Mouse (Mus musculus) hindbrain, postnatal 0 days (tissue): ENCODE results near the gene Tnip3. TPM values are rescaled to one million over a fixed set of nuclear protein-coding genes. Genes with fewer than 3 reads are reported as not detected.

Experiments used
- ATAC-seq: fragments of 200-750 bp; cut with Nextera tagmentation; 2 replicates; pipeline ENCODE4 v1.8.0; 2017; ENCODE audit warnings: mild to moderate bottlenecking, moderate TSS enrichment, moderate library complexity
- DNase-seq: peaks from one replicate; pipeline ENCODE4 v3.0.0-alpha.2; 2015; ENCODE audit warnings: low spot score
- H3K27ac ChIP-seq: fragments of 300-500 bp; sonication (generic); 2 replicates; pipeline ENCODE4 v1.5.1; 2014; ENCODE audit warnings: mild to moderate bottlenecking
- H3K27me3 ChIP-seq: fragments of 300-500 bp; sonication (generic); 2 replicates; pipeline ENCODE4 v1.6.1; 2014; ENCODE audit warnings: low read length, mixed read lengths; ENCODE audit not compliant: insufficient read depth
- H3K36me3 ChIP-seq: fragments of 300-500 bp; sonication (generic); 2 replicates; pipeline ENCODE4 v1.6.1; 2014; ENCODE audit warnings: low read length, mixed read lengths; ENCODE audit not compliant: insufficient read depth
- H3K4me1 ChIP-seq: fragments of 300-500 bp; sonication (generic); 2 replicates; pipeline ENCODE4 v1.6.1; 2014; ENCODE audit warnings: antibody characterized with exemption, low read length, mixed read lengths; ENCODE audit not compliant: insufficient read depth
- H3K4me2 ChIP-seq: fragments of 300-500 bp; sonication (generic); 2 replicates; pipeline ENCODE4 v1.6.1; 2014; ENCODE audit warnings: low read depth, mild to moderate bottlenecking, low read length, moderate library complexity, mixed read lengths
- H3K4me3 ChIP-seq: fragments of 300-500 bp; sonication (generic); 2 replicates; pipeline ENCODE4 v1.5.1; 2014; ENCODE audit warnings: low read length
- H3K9ac ChIP-seq: fragments of 300-500 bp; sonication (generic); replicated peaks from 2 replicates; pipeline ENCODE4 v1.6.1; 2014; ENCODE audit warnings: mild to moderate bottlenecking, low read length, moderate library complexity, mixed read lengths
- H3K9me3 ChIP-seq: fragments of 300-500 bp; sonication (generic); 2 replicates; pipeline ENCODE4 v1.6.1; 2016; ENCODE audit warnings: low read length, mixed read lengths
- CTCF ChIP-seq: IDR thresholded peaks from 2 replicates; pipeline ENCODE4 v1.5.1; 2016; ENCODE audit warnings: antibody characterized with exemption, control low read depth, low read depth
- WGBS: fragments of 180-500 bp; shearing (Covaris S2); extraction: QIAGEN DNeasy Blood & Tissue Kit; methylation state at CpG from one replicate; pipeline ENCODE4 v1.1.7; 2014; 5-methylcytosine and 5-hydroxymethylcytosine counted together
- polyA plus RNA-seq: library from polyadenylated mRNA; unstranded; fragments of >200 nt; fragmentation: Nextera tagmentation; extraction: Ambion mirVana; gene quantifications from 2 replicates; pipeline ENCODE4 v1.2.1, GENCODE M21; 2015
- total RNA-seq: library from RNA; depleted of rRNA; stranded (reverse); fragments of >200 nt; gene quantifications from 2 replicates; pipeline ENCODE4 v1.2.3, GENCODE M21; 2014

Tnip3 gene
- total and polyA plus RNA-seq, 2 experiments from 2014 or later, result not detected

DNA sequence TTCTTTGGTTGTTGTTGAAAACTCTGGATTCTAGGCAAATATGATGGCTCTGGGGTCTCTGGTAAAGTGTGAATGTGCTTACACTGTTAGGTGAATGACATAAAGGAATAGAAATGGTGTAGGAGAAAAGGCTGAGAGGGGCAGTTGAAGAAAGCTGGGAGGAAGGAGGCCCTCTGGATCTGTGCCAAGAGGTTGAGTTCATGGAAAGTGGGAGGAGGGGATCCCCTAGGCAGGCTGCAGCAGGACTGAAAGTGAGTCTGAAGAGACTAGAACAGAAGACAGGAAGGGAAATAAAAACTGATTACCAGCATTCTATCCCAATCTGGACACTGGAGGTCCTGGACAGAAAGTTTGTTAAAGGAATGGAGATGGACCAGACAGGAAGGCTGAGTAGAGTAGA lies 117.3 kb downstream of the Tnip3 start:
- no peak for DNase-seq
- Histone ChIP-seq H3K9ac (no peak overlapping the region), H3K4me1 (no peaks in the 10 kb centered on the region), H3K9me3 (0 out of 2 replicates have a peak, but pooled peaks cover 3% of the 10 kb centered on the region), H3K27me3 (no peaks in the 10 kb centered on the region), H3K4me2 (no peak overlapping the region), H3K4me3 (no peak overlapping the region), H3K36me3 (no peaks in the 10 kb centered on the region), H3K27ac (no peak overlapping the region)
- ATAC-seq, result no peak
- TF ChIP-seq CTCF, result no peak

DNA sequence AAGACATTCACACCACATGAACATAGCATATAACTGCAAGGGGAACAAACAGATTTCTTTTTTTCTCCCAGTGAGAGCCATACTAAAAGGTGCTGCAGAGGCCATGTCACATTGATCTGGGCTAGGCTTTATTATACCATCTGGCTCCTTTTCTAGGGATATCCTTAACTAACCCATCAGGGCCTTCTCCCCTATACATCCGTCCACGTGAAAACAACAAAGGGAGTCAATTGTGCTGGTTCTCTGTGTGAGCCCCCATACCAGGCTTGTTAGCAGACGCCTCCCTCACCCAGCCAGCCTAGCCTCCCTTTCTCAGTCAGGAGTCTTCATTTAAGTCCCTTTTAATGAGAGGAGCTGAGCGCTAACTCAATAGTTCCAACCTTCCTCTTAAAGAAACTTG lies 119.0 kb downstream of the Tnip3 start:
- Histone ChIP-seq H3K36me3 (no peaks in the 10 kb centered on the region), H3K27me3 (no peaks in the 10 kb centered on the region), H3K9ac (no peak overlapping the region), H3K9me3 (0 out of 2 replicates have a peak, but pooled peaks cover 3% of the 10 kb centered on the region), H3K4me2 (no peak overlapping the region), H3K4me3 (no peak overlapping the region), H3K4me1 (no peaks in the 10 kb centered on the region), H3K27ac (no peak overlapping the region)
- TF ChIP-seq CTCF, result no peak
- DNase-seq (no peak), ATAC-seq (no peak)
- WGBS, result 53% methylated on average over 4 of the region's 4 CpGs

DNA sequence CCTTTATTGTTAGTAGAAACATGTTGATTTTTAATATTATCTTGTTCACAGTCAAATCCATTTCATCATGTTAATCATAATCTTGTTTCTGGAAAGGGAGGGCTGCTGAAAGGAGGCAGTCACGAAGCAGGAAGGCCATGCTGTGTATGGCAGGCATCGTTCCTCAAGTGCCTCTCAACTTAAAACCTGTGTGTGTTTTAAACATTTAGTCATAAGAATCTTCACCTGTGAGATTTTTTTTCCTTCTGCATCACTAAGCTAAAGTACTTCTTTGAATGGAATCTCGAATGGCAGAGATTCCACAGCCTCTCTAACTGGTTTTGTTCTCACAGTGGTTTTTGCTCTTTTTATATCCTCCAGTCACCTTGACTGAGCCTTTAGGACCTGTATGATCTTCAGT lies 121.3 kb downstream of the Tnip3 start:
- no peak overlapping the region for H3K9ac ChIP-seq
- H3K4me3 ChIP-seq, result no peak overlapping the region
- no peak overlapping the region for H3K4me2 ChIP-seq
- no peaks in the 10 kb centered on the region for H3K27me3 ChIP-seq
- H3K9me3 ChIP-seq, result no peaks in the 10 kb centered on the region
- H3K4me1 ChIP-seq, result no peaks in the 10 kb centered on the region
- TF ChIP-seq CTCF, result no peak
- DNase-seq, result no peak
- WGBS, result 78% methylated on average over 3 of the region's 3 CpGs
- ATAC-seq, result no peak
- H3K27ac ChIP-seq, result no peak overlapping the region
- no peaks in the 10 kb centered on the region for H3K36me3 ChIP-seq

DNA sequence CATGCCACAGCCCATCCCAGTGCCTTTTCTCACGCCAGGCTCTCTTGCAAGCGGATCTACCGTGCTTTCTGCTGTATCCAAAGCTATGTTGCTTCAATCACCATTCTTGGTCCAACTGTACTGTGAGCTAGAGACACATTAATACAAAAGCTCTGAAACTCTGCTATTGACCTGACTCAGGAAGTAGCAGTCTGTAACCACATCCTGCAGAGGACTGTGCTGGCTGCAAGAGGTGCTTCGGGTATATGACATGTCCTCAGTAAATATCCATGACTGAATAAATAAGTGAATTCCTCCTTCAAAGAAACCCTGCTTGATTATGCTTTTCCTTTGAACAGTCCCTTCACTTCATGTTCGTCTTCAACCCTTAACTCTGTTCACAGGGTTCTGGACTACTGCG lies 122.6 kb downstream of the Tnip3 start:
- H3K4me3 ChIP-seq, result no peak overlapping the region
- TF ChIP-seq CTCF, result no peak
- no peak overlapping the region for H3K4me2 ChIP-seq
- no peak overlapping the region for H3K27ac ChIP-seq
- H3K36me3 ChIP-seq, result no peaks in the 10 kb centered on the region
- no peaks in the 10 kb centered on the region for H3K27me3 ChIP-seq
- no peak overlapping the region for H3K9ac ChIP-seq
- no peak for DNase-seq
- WGBS, result 86% methylated on average over 6 of the region's 6 CpGs
- no peaks in the 10 kb centered on the region for H3K9me3 ChIP-seq
- H3K4me1 ChIP-seq, result no peaks in the 10 kb centered on the region
- no peak for ATAC-seq

DNA sequence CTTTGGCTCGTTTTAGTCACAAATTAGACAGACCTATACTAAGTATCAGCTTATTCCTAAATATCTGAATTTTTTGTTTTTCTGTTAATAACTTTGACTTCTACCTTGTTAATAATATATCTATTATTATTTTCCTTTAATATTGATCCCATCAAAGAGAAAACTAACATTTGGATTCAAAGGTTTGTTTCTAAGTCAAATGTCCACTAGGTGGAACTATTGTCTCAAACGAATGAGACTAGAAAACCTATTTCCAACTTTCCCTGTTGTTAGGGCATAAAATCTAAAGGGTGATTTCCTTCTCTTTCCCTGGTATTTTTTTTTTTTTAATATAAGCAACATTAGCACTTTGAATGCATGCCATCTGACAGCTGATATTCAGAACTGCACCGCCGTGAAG lies 126.3 kb downstream of the Tnip3 start:
- ATAC-seq (no peak), DNase-seq (peak; percentile 86)
- no peak overlapping the region for H3K4me2 ChIP-seq
- no peaks in the 10 kb centered on the region for H3K27me3 ChIP-seq
- no peak overlapping the region for H3K9ac ChIP-seq
- H3K36me3 ChIP-seq, result no peaks in the 10 kb centered on the region
- H3K9me3 ChIP-seq, result no peaks in the 10 kb centered on the region
- 18% methylated on average over 4 of the region's 4 CpGs for WGBS
- H3K4me1 ChIP-seq, result no peaks in the 10 kb centered on the region
- no peak overlapping the region for H3K4me3 ChIP-seq
- H3K27ac ChIP-seq, result no peak overlapping the region
- TF ChIP-seq CTCF, result peak; percentile 68

DNA sequence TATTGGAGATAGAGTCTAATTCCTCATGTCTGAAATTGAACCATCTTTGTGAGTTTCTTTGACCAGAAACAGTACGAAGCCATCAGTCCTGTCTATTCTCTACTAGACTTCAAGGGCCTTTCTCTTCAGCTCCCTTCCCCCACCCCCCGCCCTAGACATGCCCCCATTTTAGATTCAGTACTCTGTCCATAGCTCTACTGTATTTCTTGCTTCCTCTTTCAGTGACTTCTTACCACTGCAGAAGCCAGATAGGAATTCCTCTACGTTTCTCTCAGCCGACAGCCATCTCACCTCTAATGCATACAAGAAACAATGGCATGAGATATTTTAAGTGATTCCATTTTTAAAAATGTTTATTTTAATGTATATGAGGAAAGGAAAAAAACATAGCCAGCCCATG lies 136.2 kb downstream of the Tnip3 start:
- H3K27ac ChIP-seq, result no peak overlapping the region
- no peaks in the 10 kb centered on the region for H3K36me3 ChIP-seq
- no peaks in the 10 kb centered on the region for H3K9me3 ChIP-seq
- ATAC-seq, result no peak
- no peak for TF ChIP-seq CTCF
- no peaks in the 10 kb centered on the region for H3K27me3 ChIP-seq
- no peak overlapping the region for H3K4me3 ChIP-seq
- H3K9ac ChIP-seq, result no peak overlapping the region
- no peaks in the 10 kb centered on the region for H3K4me1 ChIP-seq
- whole genome bisulfite sequencing, result 82% methylated on average over 4 of the region's 4 CpGs
- DNase-seq, result no peak
- H3K4me2 ChIP-seq, result no peak overlapping the region

DNA sequence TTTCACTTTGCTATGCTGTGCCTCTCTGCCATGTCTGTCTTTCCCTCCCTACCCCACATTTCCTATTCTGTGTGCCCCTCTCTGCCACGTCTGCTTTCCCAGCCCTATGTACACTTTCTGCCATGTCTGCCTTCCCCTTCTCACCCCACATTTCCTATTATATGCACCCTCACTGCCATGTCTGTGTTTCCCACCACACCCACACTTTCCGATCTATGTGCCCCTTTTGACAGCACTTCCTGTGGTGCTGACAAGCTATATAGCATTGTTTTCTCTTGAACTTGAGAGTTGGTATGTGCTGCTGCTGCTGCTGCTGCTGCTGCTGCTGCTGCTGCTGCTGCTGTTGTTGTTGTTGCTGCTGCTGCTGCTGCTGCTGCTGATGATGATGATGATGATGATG lies 136.9 kb downstream of the Tnip3 start:
- Histone ChIP-seq H3K4me2 (no peak overlapping the region), H3K4me3 (no peak overlapping the region), H3K27ac (no peak overlapping the region), H3K27me3 (no peaks in the 10 kb centered on the region), H3K9me3 (no peaks in the 10 kb centered on the region), H3K4me1 (no peaks in the 10 kb centered on the region), H3K36me3 (no peaks in the 10 kb centered on the region), H3K9ac (no peak overlapping the region)
- DNase-seq (no peak), ATAC-seq (no peak)
- no peak for TF ChIP-seq CTCF
- 70% methylated on average over 2 of the region's 2 CpGs for whole genome bisulfite sequencing
